Comparison of ENCODE assay signal across 18 mouse cellular contexts in genomic region chr6:90629506-90629905, GRCm38 (mm10). TPM values are rescaled to one million over a fixed set of nuclear protein-coding genes. Genes with fewer than 3 reads are reported as not detected.
DNase-seq lines count a peak whose midpoint lies in the region; ATAC-seq and TF ChIP-seq lines count a peak whose summit lies in the region.
"Had no signal": no experiment of that assay in that cellular context is flagged by ENCODE, and none has a peak within 500 bp of the region (broad histone marks: within the 10 kb centered on the region; RNA-seq: fewer than 3 reads in every experiment).

No protein-coding gene starts in this region.

- no peaks in the 10 kb centered on the region for H3K9me3 ChIP-seq in forebrain, embryonic 13.5 days (replicated peaks)
- H3K9me3 ChIP-seq: embryonic facial prominence, embryonic 15.5 days; forebrain, embryonic 12.5 days; heart, embryonic 13.5 days; hindbrain, embryonic 10.5 days; limb, embryonic 10.5 days; neural tube, embryonic 13.5 days had no signal

- no peak overlapping the region for H3K9ac ChIP-seq in forebrain, embryonic 13.5 days
- H3K9ac ChIP-seq: embryonic facial prominence, embryonic 15.5 days; forebrain, embryonic 12.5 days; heart, embryonic 13.5 days; neural tube, embryonic 13.5 days had no signal

- peaks cover 13% of the 10 kb centered on the region for H3K4me1 ChIP-seq in bone marrow, adult 2 months (ENCODE audit: control insufficient read depth, insufficient read depth, low read length)
- H3K4me1 ChIP-seq in forebrain, embryonic 13.5 days: no peaks in the 10 kb centered on the region
- H3K4me1 ChIP-seq: embryonic facial prominence, embryonic 15.5 days; forebrain, embryonic 12.5 days; neural tube, embryonic 13.5 days had no signal

- no peak for TF ChIP-seq POLR2A in bone marrow, adult 2 months (IDR thresholded peaks at IDR 0.05; ENCODE audit: borderline replicate concordance, control insufficient read depth, low read depth, low read length)

- DNase-seq in lung, postnatal 36 days: peak; percentile 36
- DNase-seq in lung, postnatal 25 days (ENCODE audit: low spot score): no peak
- peak; percentile 65 for DNase-seq in CD4-positive, CD25-positive, alpha-beta regulatory T cell, adult 2 months (ENCODE audit: low read depth, low spot score)
- no peak for DNase-seq in gastrocnemius, postnatal 25 days
- DNase-seq in layer of hippocampus, postnatal 36 days: no peak
- DNase-seq: cerebellum, adult 11-12 months; kidney, postnatal 36 days; lung, adult 2 months had no signal

- 31% methylated on average over 6 of the region's 6 CpGs for WGBS in bone marrow, adult 2 months
- 92% methylated on average over 6 of the region's 6 CpGs for WGBS in forebrain, embryonic 13.5 days

- peak overlapping the region; percentile 43 for H3K27ac ChIP-seq in bone marrow, adult 2 months (ENCODE audit: control insufficient read depth, insufficient read depth, low read depth, low read length, poor library complexity)
- no peak overlapping the region for H3K27ac ChIP-seq in forebrain, embryonic 13.5 days
- H3K27ac ChIP-seq: embryonic facial prominence, embryonic 15.5 days; forebrain, embryonic 12.5 days; heart, embryonic 13.5 days; hindbrain, embryonic 10.5 days; limb, embryonic 10.5 days; neural tube, embryonic 13.5 days had no signal

- peak; percentile 73 for ATAC-seq in megakaryocyte, adult 5-6 weeks (ENCODE audit: poor library complexity, severe bottlenecking)
- no peak for ATAC-seq in forebrain, embryonic 13.5 days
- ATAC-seq: Patski had no signal

- H3K27me3 ChIP-seq in forebrain, embryonic 13.5 days: no peaks in the 10 kb centered on the region
- H3K27me3 ChIP-seq: embryonic facial prominence, embryonic 15.5 days; forebrain, embryonic 12.5 days; heart, embryonic 13.5 days; neural tube, embryonic 13.5 days; Patski had no signal

- H3K4me3 ChIP-seq in bone marrow, adult 2 months (replicated peaks; ENCODE audit: control insufficient read depth, low read depth, low read length): no peak overlapping the region
- no peak overlapping the region for H3K4me3 ChIP-seq in forebrain, embryonic 13.5 days
- H3K4me3 ChIP-seq: embryonic facial prominence, embryonic 15.5 days; forebrain, embryonic 12.5 days; heart, embryonic 13.5 days; hindbrain, embryonic 10.5 days; limb, embryonic 10.5 days; neural tube, embryonic 13.5 days had no signal

- no peak overlapping the region for H3K4me2 ChIP-seq in forebrain, embryonic 13.5 days
- H3K4me2 ChIP-seq: embryonic facial prominence, embryonic 15.5 days; forebrain, embryonic 12.5 days; heart, embryonic 13.5 days; neural tube, embryonic 13.5 days had no signal

- TF ChIP-seq CTCF in bone marrow, adult 2 months (IDR thresholded peaks at IDR 0.05; ENCODE audit: control insufficient read depth, insufficient read depth, low read length): no peak

- H3K36me3 ChIP-seq in forebrain, embryonic 13.5 days (ENCODE audit: poor library complexity, severe bottlenecking): no peaks in the 10 kb centered on the region
- H3K36me3 ChIP-seq: embryonic facial prominence, embryonic 15.5 days; forebrain, embryonic 12.5 days; hindbrain, embryonic 10.5 days; limb, embryonic 10.5 days; neural tube, embryonic 13.5 days had no signal

RNA-seq across cellular contexts. Expression of gene Slc41a3, which starts 25.0 kb away (rescaled TPM):
- polyA plus RNA-seq in bone marrow, adult 2 months (2011; ENCODE audit: insufficient read depth, insufficient read length, low replicate concordance, missing spikeins): 4.8 and 6.3 TPM in 2 replicates
- total RNA-seq in megakaryocyte, adult 5-6 weeks (2015): 11.5 and 11.6 TPM in 2 replicates
- total RNA-seq in megakaryocyte, adult 5-6 weeks (2017): 5.8 and 7.1 TPM in 2 replicates
- polyA plus RNA-seq in forebrain, embryonic 13.5 days (2015; fragmentation: Nextera tagmentation; extraction: Ambion mirVana): 1.7 and 1.9 TPM in 2 replicates
- total RNA-seq in gastrocnemius, postnatal 25 days (2021): 10 to 100 TPM; 58.4 to 76.2 TPM
- 1 to 10 TPM; 3.3 to 4.1 TPM for total RNA-seq in layer of hippocampus, postnatal 36 days (2021)

Comparison
In these comparisons a context has a peak if more than half of its experiments do, and no peak if none do; other contexts are left out.
1. DNase-seq: peak in lung, postnatal 36 days (single experiment) and CD4-positive, CD25-positive, alpha-beta regulatory T cell, adult 2 months (single experiment); none in lung, postnatal 25 days (single experiment), gastrocnemius, postnatal 25 days (single experiment) and layer of hippocampus, postnatal 36 days (0 of 2).
2. RNA of gene Slc41a3, which starts 25.0 kb away (total RNA-seq): 58.4 to 76.2 TPM in gastrocnemius, postnatal 25 days; 5.8 to 11.6 TPM in megakaryocyte, adult 5-6 weeks and 3.3 to 4.1 TPM in layer of hippocampus, postnatal 36 days; every median in the first group is over 4 times any median in the second.